Mouse (Mus musculus) limb, embryonic 14.5 days (tissue): ENCODE data around the gene Lcn8. TPM values are rescaled to one million over a fixed set of nuclear protein-coding genes. Genes with fewer than 3 reads are reported as not detected.

Source experiments
- ATAC-seq: fragments of 200-750 bp; cut with Nextera tagmentation; 2 replicates; pipeline ENCODE4 v1.8.0; 2017; ENCODE audit warnings: low read depth, moderate number of reproducible peaks, moderate TSS enrichment; ENCODE audit not compliant: low FRiP score
- DNase-seq: peaks from one replicate; pipeline ENCODE4 v3.0.0-alpha.2; 2015; ENCODE audit warnings: low spot score
- H3K27ac ChIP-seq: fragments of 300-500 bp; sonication (generic); replicated peaks from 2 replicates; pipeline ENCODE4 v1.5.1; 2014; ENCODE audit warnings: low read depth, mild to moderate bottlenecking, low read length, moderate library complexity, mixed read lengths
- H3K27me3 ChIP-seq: fragments of 300-500 bp; sonication (generic); 2 replicates; pipeline ENCODE4 v1.6.1; 2014; ENCODE audit warnings: low read length, mixed read lengths; ENCODE audit not compliant: control insufficient read depth, insufficient read depth
- H3K36me3 ChIP-seq: fragments of 300-500 bp; sonication (generic); 2 replicates; pipeline ENCODE4 v1.6.1; 2014; ENCODE audit warnings: mild to moderate bottlenecking, low read length, moderate library complexity, mixed read lengths; ENCODE audit not compliant: control insufficient read depth, insufficient read depth
- H3K4me1 ChIP-seq: fragments of 300-500 bp; sonication (generic); 2 replicates; pipeline ENCODE4 v1.6.1; 2014; ENCODE audit warnings: antibody characterized with exemption, low read length, mixed read lengths; ENCODE audit not compliant: control insufficient read depth, insufficient read depth
- H3K4me2 ChIP-seq: fragments of 300-500 bp; sonication (generic); replicated peaks from 2 replicates; pipeline ENCODE4 v1.6.1; 2014; ENCODE audit warnings: low read depth, mild to moderate bottlenecking, low read length, moderate library complexity; ENCODE audit not compliant: severe bottlenecking
- H3K4me3 ChIP-seq: fragments of 300-500 bp; sonication (generic); replicated peaks from 2 replicates; pipeline ENCODE4 v1.5.1; 2014; ENCODE audit warnings: low read length
- H3K9ac ChIP-seq: fragments of 300-500 bp; sonication (generic); 2 replicates; pipeline ENCODE4 v1.6.1; 2014; ENCODE audit warnings: mild to moderate bottlenecking, low read depth, low read length, moderate library complexity; ENCODE audit not compliant: severe bottlenecking
- H3K9me3 ChIP-seq: fragments of 300-500 bp; sonication (generic); 2 replicates; pipeline ENCODE4 v1.6.1; 2016; ENCODE audit warnings: low read length; ENCODE audit not compliant: control insufficient read depth
- POLR2A ChIP-seq: fragments of 200-500 bp; IDR thresholded peaks from 2 replicates; pipeline ENCODE4 v1.8.0; 2012; ENCODE audit warnings: inconsistent platforms, mild to moderate bottlenecking, moderate library complexity, borderline replicate concordance; ENCODE audit not compliant: insufficient read depth, insufficient read length; ENCODE audit errors: extremely low read depth
- WGBS: fragments of 180-500 bp; shearing (Covaris S2); extraction: QIAGEN DNeasy Blood & Tissue Kit; methylation state at CpG from one replicate; pipeline ENCODE4 v1.1.7; 2014; 5-methylcytosine and 5-hydroxymethylcytosine counted together
- polyA plus RNA-seq, 2 experiments: library from polyadenylated mRNA; depleted of rRNA in 1 of 2; stranded (reverse) in 1 of 2; unstranded in 1 of 2; fragments of >200 nt; fragmentation: Nextera tagmentation in 1 of 2; extraction: Ambion mirVana in 1 of 2; gene quantifications; 2 replicates each; pipeline versions ENCODE4 v1.2.1 to v1.2.3; 2012 to 2014

Gene Lcn8
- 0.13 and 0.29 TPM in 2 replicates for polyA plus RNA-seq (2012; rRNA removed)
- 0.72 TPM in 1 of 2 replicates, not detected in the other for polyA plus RNA-seq (2014; fragmentation: Nextera tagmentation; extraction: Ambion mirVana)

GRCm38 (mm10) chr2:25652902-25653301, at the start of gene Lcn8:
Lcn8 (plus strand) TSS chr2:25653120.
- no peak within 1 kb of the TSS for H3K9ac ChIP-seq
- no peak for TF ChIP-seq POLR2A
- no peak within 1 kb of the TSS for H3K27ac ChIP-seq
- WGBS, result 71% methylated on average over 2 of the region's 2 CpGs
- H3K9me3 ChIP-seq, result no peaks in the 10 kb centered on the region
- DNase-seq, result no peak
- H3K4me2 ChIP-seq, result no peak within 1 kb of the TSS
- no peak for ATAC-seq
- H3K36me3 ChIP-seq, result no peaks in the 10 kb centered on the region
- no peaks in the 10 kb centered on the region for H3K27me3 ChIP-seq
- H3K4me3 ChIP-seq, result no peak within 1 kb of the TSS
- H3K4me1 ChIP-seq, result no peaks in the 10 kb centered on the region

- DNase-seq (peak; percentile 93), ATAC-seq (peak; percentile 92)
- Histone ChIP-seq H3K36me3 (peaks cover 7% of the 10 kb centered on the region; the same call in 1 of the 2 replicates), H3K4me3 (peak within 1 kb of the TSS; percentile 100), H3K4me2 (peak within 1 kb of the TSS; percentile 65), H3K27me3 (no peaks in the 10 kb centered on the region), H3K27ac (peak within 1 kb of the TSS; percentile 95), H3K9ac (peak within 1 kb of the TSS; percentile 97), H3K4me1 (peaks cover 15% of the 10 kb centered on the region), H3K9me3 (no peaks in the 10 kb centered on the region)
- 0% methylated on average over 69 of the region's 80 CpGs for WGBS
- TF ChIP-seq POLR2A, result peak; percentile 96
Observed at GRCm38 (mm10) chr2:25607761-25608622, 44.9 kb upstream of the Lcn8 start, which contains the start of gene Rabl6. Rabl6 (minus strand) TSS chr2:25608521.

GRCm38 (mm10) chr2:25608671-25609070, 44.2 kb upstream of the Lcn8 start:
- TF ChIP-seq POLR2A, result no peak
- peak overlapping the region; percentile 100 for H3K4me3 ChIP-seq

GRCm38 (mm10) chr2:25616398-25616797, 36.5 kb upstream of the Lcn8 start:
- H3K9ac ChIP-seq, result peak overlapping the region; percentile 34; the same call in 1 of the 2 replicates
- ATAC-seq (no peak), DNase-seq (no peak)
- peak overlapping the region; percentile 8; the same call in 1 of the 2 replicates for H3K4me3 ChIP-seq
- TF ChIP-seq POLR2A, result no peak
- H3K9me3 ChIP-seq, result no peaks in the 10 kb centered on the region
- 12% methylated on average over 22 of the region's 22 CpGs for WGBS
- H3K36me3 ChIP-seq, result no peaks in the 10 kb centered on the region
- peak overlapping the region; percentile 26; the same call in 1 of the 2 replicates for H3K4me2 ChIP-seq
- H3K27ac ChIP-seq, result no peak overlapping the region
- peaks cover 34% of the 10 kb centered on the region for H3K27me3 ChIP-seq
- peaks cover 3% of the 10 kb centered on the region; the same call in 1 of the 2 replicates for H3K4me1 ChIP-seq

More at GRCm38 (mm10) chr2:25608671-25609070, 44.2 kb upstream of the Lcn8 start:
- peak; percentile 8; the same call in 1 of the 2 replicates for ATAC-seq
- WGBS, result 58% methylated on average over 10 of the region's 10 CpGs
- Histone ChIP-seq H3K36me3 (0 out of 2 replicates have a peak, but pooled peaks cover 5% of the 10 kb centered on the region), H3K9me3 (no peaks in the 10 kb centered on the region), H3K4me2 (peak overlapping the region; percentile 65), H3K27ac (peak overlapping the region; percentile 95), H3K4me1 (peaks cover 15% of the 10 kb centered on the region), H3K9ac (peak overlapping the region; percentile 97), H3K27me3 (no peaks in the 10 kb centered on the region)
- DNase-seq, result no peak

- H3K9ac ChIP-seq, result 0 out of 2 replicates have a peak within 1 kb of the TSS, but pooled peaks have one; percentile 34
- H3K27me3 ChIP-seq, result peaks cover 34% of the 10 kb centered on the region
- ATAC-seq, result no peak
Observed at GRCm38 (mm10) chr2:25617578-25617977, 35.3 kb upstream of the Lcn8 start, which contains the start of gene Ccdc183. Ccdc183 (minus strand) TSS chr2:25617678.

More at GRCm38 (mm10) chr2:25617578-25617977, 35.3 kb upstream of the Lcn8 start, which contains the start of gene Ccdc183:
- Histone ChIP-seq H3K4me1 (peaks cover 3% of the 10 kb centered on the region; the same call in 1 of the 2 replicates), H3K36me3 (no peaks in the 10 kb centered on the region), H3K27ac (no peak within 1 kb of the TSS), H3K4me2 (no peak within 1 kb of the TSS), H3K4me3 (peak within 1 kb of the TSS; percentile 8; the same call in 1 of the 2 replicates), H3K9me3 (no peaks in the 10 kb centered on the region)
- WGBS, result 81% methylated on average over 3 of the region's 3 CpGs
- DNase-seq, result no peak
- TF ChIP-seq POLR2A, result no peak
